Mouse (Mus musculus) hindbrain, embryonic 16.5 days (tissue): ENCODE results near the gene Zfp93. TPM values are rescaled to one million over a fixed set of nuclear protein-coding genes. Genes with fewer than 3 reads are reported as not detected.

ENCODE experiments used
- ATAC-seq: fragments of 200-750 bp; cut with Nextera tagmentation; 2 replicates; pipeline ENCODE4 v1.8.0; 2017; ENCODE audit warnings: moderate TSS enrichment, moderate library complexity
- H3K27ac ChIP-seq: fragments of 300-500 bp; sonication (generic); 2 replicates; pipeline ENCODE4 v1.5.1; 2014; ENCODE audit warnings: low read depth, mild to moderate bottlenecking, control low read depth, low read length, moderate library complexity
- H3K27me3 ChIP-seq: fragments of 300-500 bp; sonication (generic); replicated peaks from 2 replicates; pipeline ENCODE4 v1.6.1; 2014; ENCODE audit warnings: low read length; ENCODE audit not compliant: control insufficient read depth, insufficient read depth
- H3K36me3 ChIP-seq: fragments of 300-500 bp; sonication (generic); 2 replicates; pipeline ENCODE4 v1.6.1; 2014; ENCODE audit warnings: mild to moderate bottlenecking, low read length, moderate library complexity, mixed read lengths; ENCODE audit not compliant: control insufficient read depth, insufficient read depth
- H3K4me1 ChIP-seq: fragments of 300-500 bp; sonication (generic); 2 replicates; pipeline ENCODE4 v1.6.1; 2014; ENCODE audit warnings: low read depth, low read length; ENCODE audit not compliant: control insufficient read depth, insufficient read depth
- H3K4me2 ChIP-seq: fragments of 300-500 bp; sonication (generic); 2 replicates; pipeline ENCODE4 v1.6.1; 2014; ENCODE audit warnings: mild to moderate bottlenecking, low read length, control low read depth, moderate library complexity
- H3K4me3 ChIP-seq: fragments of 300-500 bp; sonication (generic); 2 replicates; pipeline ENCODE4 v1.5.1; 2014; ENCODE audit warnings: mild to moderate bottlenecking, low read length, control low read depth, moderate library complexity
- H3K9ac ChIP-seq: fragments of 300-500 bp; sonication (generic); 2 replicates; pipeline ENCODE4 v1.6.1; 2014; ENCODE audit warnings: low read depth, mild to moderate bottlenecking, control low read depth, low read length, moderate library complexity
- H3K9me3 ChIP-seq: fragments of 300-500 bp; sonication (generic); 2 replicates; pipeline ENCODE4 v1.6.1; 2014; ENCODE audit warnings: mild to moderate bottlenecking, low read length, moderate library complexity; ENCODE audit not compliant: control insufficient read depth
- WGBS: fragments of 180-500 bp; shearing (Covaris S2); extraction: QIAGEN DNeasy Blood & Tissue Kit; methylation state at CpG from one replicate; pipeline ENCODE4 v1.1.7; 2014; 5-methylcytosine and 5-hydroxymethylcytosine counted together
- polyA plus RNA-seq: library from polyadenylated mRNA; unstranded; fragments of >200 nt; fragmentation: Nextera tagmentation; extraction: Ambion mirVana; gene quantifications from 2 replicates; pipeline ENCODE4 v1.2.1, GENCODE M21; 2015

The Zfp93 gene
- polyA plus RNA-seq = 6.4 and 8.2 TPM in 2 replicates

GRCm38 (mm10) chr7:24270288-24270672, at the start of gene Zfp93:
TSS of gene Zfp93 (plus strand) at chr7:24270420.
- peak; percentile 95 for ATAC-seq
- peak within 1 kb of the TSS; percentile 91 for H3K4me2 ChIP-seq
- no peaks in the 10 kb centered on the region for H3K9me3 ChIP-seq
- H3K27ac ChIP-seq = peak within 1 kb of the TSS; percentile 84
- peaks cover 16% of the 10 kb centered on the region for H3K36me3 ChIP-seq
- peak within 1 kb of the TSS; percentile 94 for H3K9ac ChIP-seq
- peak within 1 kb of the TSS; percentile 73 for H3K4me3 ChIP-seq
- 0% methylated on average over 12 of the region's 12 CpGs for WGBS
- peaks cover 6% of the 10 kb centered on the region; the same call in 1 of the 2 replicates for H3K4me1 ChIP-seq
- no peaks in the 10 kb centered on the region for H3K27me3 ChIP-seq

GRCm38 (mm10) chr7:24237040-24237791, 33.0 kb upstream of the Zfp93 start, which contains the start of gene Zfp109:
TSS of gene Zfp109 (minus strand) at chr7:24237560.
- Histone ChIP-seq H3K36me3 (peaks cover 5% of the 10 kb centered on the region; the same call in 1 of the 2 replicates), H3K9me3 (peaks cover 2% of the 10 kb centered on the region; the same call in 1 of the 2 replicates), H3K4me1 (peaks cover 6% of the 10 kb centered on the region), H3K9ac (peak within 1 kb of the TSS; percentile 81), H3K27ac (peak within 1 kb of the TSS; percentile 57; the same call in 1 of the 2 replicates), H3K27me3 (no peaks in the 10 kb centered on the region), H3K4me2 (peak within 1 kb of the TSS; percentile 72), H3K4me3 (peak within 1 kb of the TSS; percentile 73)
- 6% methylated on average over 25 of the region's 28 CpGs for WGBS
- peak; percentile 95 for ATAC-seq

GRCm38 (mm10) chr7:24253779-24254615, 16.2 kb upstream of the Zfp93 start:
- Histone ChIP-seq H3K9ac (no peak overlapping the region), H3K36me3 (no peaks in the 10 kb centered on the region), H3K27ac (no peak overlapping the region), H3K4me2 (peak overlapping the region; percentile 56), H3K9me3 (no peaks in the 10 kb centered on the region), H3K27me3 (no peaks in the 10 kb centered on the region), H3K4me1 (peaks cover 13% of the 10 kb centered on the region), H3K4me3 (peak overlapping the region; percentile 52)
- peak; percentile 65 for ATAC-seq
- 63% methylated on average over 9 of the region's 9 CpGs for WGBS

GRCm38 (mm10) chr7:24254633-24255474, 15.4 kb upstream of the Zfp93 start, which contains the start of gene Zfp108:
TSS of gene Zfp108 (plus strand) at chr7:24254794.
- Histone ChIP-seq H3K4me1 (peaks cover 13% of the 10 kb centered on the region), H3K9me3 (no peaks in the 10 kb centered on the region), H3K36me3 (peaks cover under 1% of the 10 kb centered on the region; the same call in 1 of the 2 replicates), H3K4me3 (peak within 1 kb of the TSS; percentile 52), H3K27ac (peak within 1 kb of the TSS; percentile 32; the same call in 1 of the 2 replicates), H3K27me3 (no peaks in the 10 kb centered on the region), H3K4me2 (peak within 1 kb of the TSS; percentile 56), H3K9ac (peak within 1 kb of the TSS; percentile 69)
- 20% methylated on average over 21 of the region's 21 CpGs for WGBS
- peak; percentile 93 for ATAC-seq

- H3K4me1 ChIP-seq = peaks cover 11% of the 10 kb centered on the region
- H3K9ac ChIP-seq = no peak overlapping the region
- WGBS = 93% methylated on average over 13 of the region's 13 CpGs
- H3K36me3 ChIP-seq = peaks cover 13% of the 10 kb centered on the region
- no peak overlapping the region for H3K4me2 ChIP-seq
- no peak for ATAC-seq
- H3K27me3 ChIP-seq = no peaks in the 10 kb centered on the region
- no peak overlapping the region for H3K27ac ChIP-seq
- H3K4me3 ChIP-seq = no peak overlapping the region
- H3K9me3 ChIP-seq = no peaks in the 10 kb centered on the region
Measured at GRCm38 (mm10) chr7:24259306-24259999, 10.8 kb upstream of the Zfp93 start.

GRCm38 (mm10) chr7:24260000-24260312, 10.3 kb upstream of the Zfp93 start:
- H3K36me3 ChIP-seq = peaks cover 13% of the 10 kb centered on the region
- ATAC-seq = no peak
- no peaks in the 10 kb centered on the region for H3K27me3 ChIP-seq
- no peak overlapping the region for H3K27ac ChIP-seq
- no peak overlapping the region for H3K4me2 ChIP-seq
- 92% methylated on average over 4 of the region's 4 CpGs for WGBS
- H3K4me3 ChIP-seq = no peak overlapping the region
- no peaks in the 10 kb centered on the region for H3K9me3 ChIP-seq
- peaks cover 10% of the 10 kb centered on the region for H3K4me1 ChIP-seq
- H3K9ac ChIP-seq = no peak overlapping the region

GRCm38 (mm10) chr7:24268176-24269155, 1.8 kb upstream of the Zfp93 start:
- Histone ChIP-seq H3K36me3 (no peaks in the 10 kb centered on the region), H3K27me3 (no peaks in the 10 kb centered on the region), H3K4me2 (no peak overlapping the region), H3K4me3 (no peak overlapping the region), H3K9me3 (no peaks in the 10 kb centered on the region), H3K9ac (no peak overlapping the region), H3K4me1 (peaks cover 6% of the 10 kb centered on the region; the same call in 1 of the 2 replicates), H3K27ac (no peak overlapping the region)
- ATAC-seq = no peak
- WGBS = 64% methylated on average over 24 of the region's 24 CpGs
